Mouse (Mus musculus) olfactory bulb, adult 2 months (tissue): Measurements from ENCODE around the gene Nfib. TPM values are rescaled to one million over a fixed set of nuclear protein-coding genes. Genes with fewer than 3 reads are reported as not detected.

ENCODE experiments used
- H3K27ac ChIP-seq: fragments of 200-500 bp; 2 replicates; pipeline ENCODE4 v1.5.1; 2012; ENCODE audit warnings: low read depth, low read length; ENCODE audit not compliant: insufficient read depth
- H3K4me1 ChIP-seq: fragments of 200-500 bp; 2 replicates; pipeline ENCODE4 v1.6.1; 2012; ENCODE audit warnings: low read length; ENCODE audit not compliant: control insufficient read depth, insufficient read depth
- H3K4me3 ChIP-seq: fragments of 200-500 bp; 2 replicates; pipeline ENCODE4 v1.5.1; 2012; ENCODE audit warnings: mild to moderate bottlenecking, low read depth, low read length, moderate library complexity; ENCODE audit not compliant: insufficient read depth
- CTCF ChIP-seq: fragments of 200-500 bp; IDR thresholded peaks from 2 replicates; pipeline ENCODE4 v1.5.1; 2012; ENCODE audit warnings: low read depth, mild to moderate bottlenecking, low read length, moderate library complexity; ENCODE audit not compliant: insufficient read depth
- POLR2A ChIP-seq: fragments of 200-500 bp; IDR thresholded peaks from 2 replicates; pipeline ENCODE4 v1.6.1; 2012; ENCODE audit warnings: mild to moderate bottlenecking, low read depth, low read length, moderate library complexity; ENCODE audit not compliant: insufficient read depth
- WGBS: fragments of 180-500 bp; shearing (Covaris S2); methylation state at CpG from one replicate; pipeline ENCODE4 v1.1.7; 2018; 5-methylcytosine and 5-hydroxymethylcytosine counted together
- polyA plus RNA-seq: library from polyadenylated mRNA; stranded (reverse); fragments of >200 nt; gene quantifications from 2 replicates; pipeline ENCODE4 v1.2.4, GENCODE M21; 2012; ENCODE audit warnings: low replicate concordance; ENCODE audit not compliant: missing spikeins, insufficient read depth, insufficient read length

Nfib gene
- polyA plus RNA-seq, 1 experiment = not detected

- no peak overlapping the region for H3K4me3 ChIP-seq
- TF ChIP-seq POLR2A = no peak
- TF ChIP-seq CTCF = no peak
- H3K27ac ChIP-seq = no peak overlapping the region
- H3K4me1 ChIP-seq = 0 out of 2 replicates have a peak, but pooled peaks cover 2% of the 10 kb centered on the region
- 92% methylated on average over 6 of the region's 6 CpGs for WGBS
Measured at GRCm38 (mm10) chr4:82516211-82516795, 189.2 kb downstream of the Nfib start.

DNA sequence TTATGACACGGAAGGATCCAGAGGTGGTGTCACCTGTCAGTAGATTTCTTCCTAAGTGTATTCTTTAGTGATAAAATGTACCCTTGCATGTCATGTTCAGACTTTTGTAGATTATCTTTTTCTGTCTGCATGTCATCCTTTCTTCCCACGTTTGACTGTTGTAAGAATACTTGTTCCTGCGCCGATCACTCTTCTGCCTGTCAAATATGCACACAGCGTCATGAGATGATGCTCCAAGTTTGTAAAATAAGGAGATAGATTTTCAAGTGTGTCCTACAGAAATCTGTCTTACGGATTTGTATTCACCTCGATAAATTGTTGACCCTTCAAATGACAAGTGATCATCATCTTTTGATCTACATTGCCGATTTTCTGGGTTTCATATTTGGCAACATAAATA lies 190.6 kb downstream of the Nfib start:
- no peak overlapping the region for H3K27ac ChIP-seq
- 86% methylated on average over 8 of the region's 8 CpGs for WGBS
- TF ChIP-seq CTCF (no peak), POLR2A (no peak)
- H3K4me1 ChIP-seq = 0 out of 2 replicates have a peak, but pooled peaks cover 2% of the 10 kb centered on the region
- H3K4me3 ChIP-seq = no peak overlapping the region

DNA sequence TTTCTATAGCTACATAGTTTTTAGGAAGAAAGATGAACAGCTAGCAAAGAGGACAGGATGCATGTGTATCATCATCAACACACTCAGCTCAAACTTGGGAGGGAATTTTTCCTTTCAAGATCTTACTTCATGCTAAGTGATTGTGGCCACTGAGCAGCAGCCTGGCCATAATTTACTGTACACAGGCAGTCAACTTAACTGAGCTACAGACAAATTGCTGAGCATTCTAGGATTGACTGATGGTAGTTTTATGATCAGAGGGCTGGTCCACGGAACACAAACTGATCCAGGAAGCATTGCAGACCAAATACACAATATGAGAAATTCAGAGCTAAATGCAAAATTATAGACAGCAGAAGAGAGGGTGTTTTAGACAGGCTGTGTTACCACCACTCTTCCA lies 191.2 kb downstream of the Nfib start:
- TF ChIP-seq CTCF (no peak), POLR2A (no peak)
- Histone ChIP-seq H3K27ac (no peak overlapping the region), H3K4me3 (no peak overlapping the region), H3K4me1 (0 out of 2 replicates have a peak, but pooled peaks cover 2% of the 10 kb centered on the region)
- 88% methylated on average over 1 of the region's 1 CpGs for WGBS

DNA sequence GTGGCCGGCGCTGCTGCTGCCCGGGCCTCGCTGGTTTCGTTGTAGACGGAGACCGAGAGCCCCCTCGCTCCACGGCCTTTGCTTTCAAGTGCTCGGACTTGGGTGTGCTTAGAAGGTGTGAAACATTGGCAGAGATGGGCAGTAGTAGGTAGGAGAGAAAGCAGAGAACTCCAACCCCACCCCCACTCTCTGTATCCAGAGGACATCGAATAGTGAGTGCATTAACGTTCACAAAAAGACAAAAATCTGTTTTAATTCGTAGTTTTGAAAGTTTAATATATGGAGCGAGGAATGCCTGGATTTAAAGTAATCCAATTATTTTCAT lies 192.2 kb downstream of the Nfib start:
- no peak for TF ChIP-seq POLR2A
- WGBS = 1% methylated on average over 14 of the region's 14 CpGs
- peak overlapping the region; percentile 61 for H3K4me3 ChIP-seq
- H3K4me1 ChIP-seq = 0 out of 2 replicates have a peak, but pooled peaks cover 2% of the 10 kb centered on the region
- H3K27ac ChIP-seq = peak overlapping the region; percentile 29; the same call in 1 of the 2 replicates

GRCm38 (mm10) chr4:82512743-82513425 lies 192.7 kb downstream of the Nfib start:
- no peak for TF ChIP-seq CTCF
- peak; percentile 20; the same call in 1 of the 2 replicates for TF ChIP-seq POLR2A
- under 1% methylated on average over 62 of the region's 63 CpGs for WGBS
- 0 out of 2 replicates have a peak, but pooled peaks cover 2% of the 10 kb centered on the region for H3K4me1 ChIP-seq
- H3K4me3 ChIP-seq = peak overlapping the region; percentile 61
- H3K27ac ChIP-seq = peak overlapping the region; percentile 84

- peak overlapping the region; percentile 61 for H3K4me3 ChIP-seq
- H3K4me1 ChIP-seq = 0 out of 2 replicates have a peak, but pooled peaks cover 2% of the 10 kb centered on the region
- peak overlapping the region; percentile 84 for H3K27ac ChIP-seq
- no peak for TF ChIP-seq POLR2A
- no peak for TF ChIP-seq CTCF
- 4% methylated on average over 13 of the region's 13 CpGs for WGBS
Measured at GRCm38 (mm10) chr4:82512335-82512734, 193.2 kb downstream of the Nfib start.

- WGBS = 18% methylated on average over 8 of the region's 8 CpGs
- Histone ChIP-seq H3K4me3 (no peak overlapping the region), H3K27ac (peak overlapping the region; percentile 82), H3K4me1 (0 out of 2 replicates have a peak, but pooled peaks cover 2% of the 10 kb centered on the region)
- no peak for TF ChIP-seq POLR2A
Measured at GRCm38 (mm10) chr4:82511524-82511923, 194.0 kb downstream of the Nfib start.

DNA sequence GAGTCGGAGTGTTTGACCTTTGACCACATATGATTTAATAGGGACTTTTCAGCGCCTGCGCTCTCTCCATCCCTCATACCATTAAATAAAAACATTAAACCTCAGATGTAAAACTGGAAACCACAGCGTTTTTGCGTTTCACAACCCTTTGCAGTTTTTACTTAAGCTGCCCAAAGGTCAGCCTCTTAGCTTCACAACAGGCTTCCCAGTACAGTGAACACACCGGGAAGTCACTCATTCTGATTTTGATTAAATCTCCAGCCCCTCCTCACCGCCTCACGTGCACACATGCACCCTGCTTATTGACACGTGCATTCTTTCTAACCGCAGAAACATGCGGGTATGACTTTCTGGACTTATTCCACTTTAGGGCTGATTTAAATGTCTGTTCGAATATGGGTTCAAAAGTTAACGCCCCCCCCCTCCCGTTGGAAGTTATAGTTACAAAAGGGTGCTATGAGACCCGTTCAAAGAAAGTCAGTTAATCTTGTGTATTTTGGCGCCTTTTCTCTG lies 194.5 kb downstream of the Nfib start:
- 40% methylated on average over 16 of the region's 16 CpGs for WGBS
- Histone ChIP-seq H3K27ac (peak overlapping the region; percentile 82), H3K4me1 (0 out of 2 replicates have a peak, but pooled peaks cover 2% of the 10 kb centered on the region), H3K4me3 (peak overlapping the region; percentile 10)
- TF ChIP-seq CTCF (no peak), POLR2A (no peak)

- peak overlapping the region; percentile 78 for H3K27ac ChIP-seq
- 58% methylated on average over 4 of the region's 4 CpGs for WGBS
- 0 out of 2 replicates have a peak, but pooled peaks cover 2% of the 10 kb centered on the region for H3K4me1 ChIP-seq
- TF ChIP-seq CTCF (no peak), POLR2A (no peak)
- H3K4me3 ChIP-seq = no peak overlapping the region
Measured at GRCm38 (mm10) chr4:82509771-82510170, 195.8 kb downstream of the Nfib start.
